Mouse (Mus musculus): ENCODE measurements around the gene Matn4.
"Not testable (repeated sequence)": the region's sequence is repeated elsewhere in the genome, so short reads cannot be mapped to it uniquely, and the experiment has no call there.

Matn4 gene

GRCm38 (mm10) chr2:164360974-164361657, 43.8 kb downstream of the Matn4 start:
- no peak for DNase-seq

GRCm38 (mm10) chr2:164359668-164360067, 45.3 kb downstream of the Matn4 start:
- DNase-seq = no peak

GRCm38 (mm10) chr2:164359031-164359430, 45.9 kb downstream of the Matn4 start:
- DNase-seq = no peak

GRCm38 (mm10) chr2:164358373-164358772, 46.6 kb downstream of the Matn4 start:
- DNase-seq = peak; percentile 6

GRCm38 (mm10) chr2:164356177-164356967, 48.6 kb downstream of the Matn4 start:
- no peak for DNase-seq

GRCm38 (mm10) chr2:164353356-164353755, 51.6 kb downstream of the Matn4 start:
- DNase-seq = no peak

DNA sequence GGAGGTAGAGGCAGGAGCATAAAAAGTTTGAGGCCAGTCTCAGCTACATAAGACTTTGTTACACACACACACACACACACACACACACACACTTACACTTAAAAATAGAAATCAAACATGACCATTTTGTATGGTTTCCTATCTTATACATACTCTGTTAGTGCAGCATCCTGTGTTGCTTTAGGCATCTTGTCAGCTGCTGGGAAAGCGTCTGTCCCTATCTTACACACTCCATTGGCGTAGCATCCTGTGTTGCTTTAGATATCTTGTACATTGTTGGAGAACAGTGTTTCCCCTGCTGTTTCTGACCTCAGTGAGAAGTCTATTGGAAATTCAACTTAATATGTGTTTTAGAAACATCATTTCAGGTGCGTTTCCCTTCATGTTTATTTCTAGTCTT, 52.3 kb downstream of the Matn4 start:
- no peak for DNase-seq

DNA sequence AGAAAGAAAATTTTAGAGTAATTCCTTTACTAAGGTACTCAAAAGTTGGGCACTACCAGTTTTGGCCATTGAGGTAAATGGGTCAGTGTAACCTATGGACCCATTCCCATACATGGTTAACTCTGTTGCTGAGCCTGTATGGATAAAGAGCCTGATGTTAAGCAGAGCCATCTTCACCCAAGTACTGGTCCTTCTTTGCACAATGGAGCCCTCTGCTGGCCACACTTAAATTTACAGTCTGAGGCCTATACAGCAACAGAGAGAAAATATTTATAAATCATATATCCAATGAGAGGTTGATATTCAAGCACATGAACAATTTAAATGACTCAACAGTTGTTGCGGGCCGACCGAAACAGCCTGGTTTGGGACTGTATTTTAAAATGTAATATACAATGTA, 56.0 kb downstream of the Matn4 start:
- peak; percentile 27 for DNase-seq

DNA sequence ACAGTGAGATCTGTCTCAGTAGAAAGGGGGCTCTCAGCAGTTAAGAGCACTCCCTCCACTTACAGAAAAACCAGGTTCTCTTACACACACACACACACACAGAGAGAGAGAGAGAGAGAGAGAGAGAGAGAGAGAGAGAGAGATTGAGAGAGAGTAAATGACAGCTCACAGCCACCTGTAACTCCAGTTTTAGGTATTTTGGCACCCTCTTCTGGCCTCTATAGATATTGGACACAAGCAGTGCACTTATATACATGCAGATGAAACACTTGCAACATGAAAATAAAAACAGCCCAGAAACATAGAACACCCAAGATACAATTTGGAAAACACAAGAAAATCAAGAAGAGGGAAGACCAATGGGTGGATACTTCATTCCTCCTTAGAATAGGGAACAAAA, 57.3 kb downstream of the Matn4 start:
- DNase-seq = not testable (repeated sequence)

DNA sequence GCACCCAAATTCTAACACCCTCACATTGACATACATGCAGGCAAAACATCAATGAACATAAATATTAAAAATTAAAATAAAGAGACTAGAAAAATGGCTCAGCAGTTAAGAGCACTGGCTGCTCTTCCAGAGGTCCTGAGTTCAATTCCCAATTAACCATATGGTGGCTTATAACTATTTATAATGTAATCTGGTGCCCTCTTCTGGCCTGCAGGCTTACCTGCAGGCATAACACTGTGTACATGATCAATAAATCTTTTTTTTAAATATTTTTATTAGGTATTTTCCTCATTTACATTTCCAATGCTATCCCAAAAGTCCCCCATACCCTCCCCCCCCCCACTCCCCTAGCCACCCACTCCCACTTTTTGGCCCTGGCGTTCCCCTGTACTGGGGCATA, 61.2 kb downstream of the Matn4 start:
- DNase-seq = not testable (repeated sequence)

Data from thymus, postnatal 25 days (tissue).